Mouse (Mus musculus) heart, adult 9 months (tissue): ENCODE results near the gene Padi6.

Experiments
- DNase-seq, 2 experiments: peaks; one replicate each; pipeline ENCODE4 v3.0.0; 2022; ENCODE audit warnings: low spot score in 2 of 2

Padi6 gene

GRCm38 (mm10) chr4:140684881-140685303 lies 57.6 kb downstream of the Padi6 start:
- no peak for DNase-seq

- DNase-seq: peak; percentile 71 to 76
Observed at GRCm38 (mm10) chr4:140684141-140684871, 58.1 kb downstream of the Padi6 start.

GRCm38 (mm10) chr4:140683608-140684007 lies 58.8 kb downstream of the Padi6 start:
- DNase-seq: no peak

GRCm38 (mm10) chr4:140680731-140681397 lies 61.6 kb downstream of the Padi6 start:
- DNase-seq: no peak

GRCm38 (mm10) chr4:140679723-140680380 lies 62.6 kb downstream of the Padi6 start:
- DNase-seq: peak; percentile 67 to 81

GRCm38 (mm10) chr4:140679038-140679437 lies 63.4 kb downstream of the Padi6 start:
- no peak for DNase-seq
